Mouse (Mus musculus) frontal cortex, postnatal 36 days (tissue): ENCODE measurements around the gene Ube2c.

Experiments
- DNase-seq, 2 experiments: peaks; one replicate each; pipeline ENCODE4 v3.0.0; 2022; ENCODE audit warnings: low spot score in 2 of 2

Ube2c gene

GRCm38 (mm10) chr2:164769258-164770037 lies at the start of gene Ube2c:
Gene Ube2c, plus strand, starts transcription at chr2:164769898.
- DNase-seq: peak; percentile 98

- no peak for DNase-seq
These were observed 46.4 kb upstream of the Ube2c start for GRCm38 (mm10) chr2:164723276-164723675.

GRCm38 (mm10) chr2:164725895-164726619 lies 43.6 kb upstream of the Ube2c start:
- peak; percentile 39 to 65 for DNase-seq

- DNase-seq: no peak
These were observed 38.0 kb upstream of the Ube2c start for GRCm38 (mm10) chr2:164731719-164732118.

GRCm38 (mm10) chr2:164733259-164733658 lies 36.4 kb upstream of the Ube2c start:
- no peak for DNase-seq

- no peak for DNase-seq
These were observed 34.9 kb upstream of the Ube2c start for GRCm38 (mm10) chr2:164734839-164735238.

GRCm38 (mm10) chr2:164735446-164735845 lies 34.3 kb upstream of the Ube2c start:
- no peak for DNase-seq

- DNase-seq: no peak
These were observed 32.2 kb upstream of the Ube2c start for GRCm38 (mm10) chr2:164737377-164738090.

GRCm38 (mm10) chr2:164739876-164740275 lies 29.8 kb upstream of the Ube2c start:
- DNase-seq: no peak

GRCm38 (mm10) chr2:164744987-164745386 lies 24.7 kb upstream of the Ube2c start:
- DNase-seq: no peak

- peak; percentile 92 to 95 for DNase-seq
These were observed 23.7 kb upstream of the Ube2c start, which contains the start of the genes Wfdc3 and Dnttip1 for GRCm38 (mm10) chr2:164745843-164746479. Gene Wfdc3, minus strand, starts transcription at chr2:164745931. Gene Dnttip1, plus strand, starts transcription at chr2:164745983.

GRCm38 (mm10) chr2:164746693-164747092 lies 23.0 kb upstream of the Ube2c start:
- no peak for DNase-seq

GRCm38 (mm10) chr2:164748191-164748590 lies 21.5 kb upstream of the Ube2c start:
- DNase-seq: no peak

GRCm38 (mm10) chr2:164748991-164749390 lies 20.7 kb upstream of the Ube2c start:
- DNase-seq: no peak

GRCm38 (mm10) chr2:164752454-164752853 lies 17.2 kb upstream of the Ube2c start:
- no peak for DNase-seq

GRCm38 (mm10) chr2:164754105-164754504 lies 15.6 kb upstream of the Ube2c start:
- DNase-seq: no peak

GRCm38 (mm10) chr2:164754800-164755199 lies 14.9 kb upstream of the Ube2c start:
- no peak for DNase-seq

- DNase-seq: no peak
These were observed 11.9 kb upstream of the Ube2c start for GRCm38 (mm10) chr2:164757841-164758240.

GRCm38 (mm10) chr2:164758692-164759091 lies 11.0 kb upstream of the Ube2c start:
- DNase-seq: no peak

- DNase-seq: no peak
These were observed 9.5 kb upstream of the Ube2c start for GRCm38 (mm10) chr2:164760059-164760833.

- no peak for DNase-seq
These were observed 8.2 kb upstream of the Ube2c start for GRCm38 (mm10) chr2:164761502-164761901.
